Mouse (Mus musculus) lung, embryonic 15.5 days (tissue): Measurements from ENCODE around the gene Vcl. TPM values are rescaled to one million over a fixed set of nuclear protein-coding genes. Genes with fewer than 3 reads are reported as not detected.

Source experiments
- ATAC-seq: fragments of 200-750 bp; cut with Nextera tagmentation; 2 replicates; pipeline ENCODE4 v1.8.0; 2017; ENCODE audit warnings: moderate number of reproducible peaks, borderline replicate concordance; ENCODE audit not compliant: low FRiP score, low TSS enrichment; ENCODE audit errors: extremely low read depth
- H3K27ac ChIP-seq: fragments of 300-500 bp; sonication (generic); 2 replicates; pipeline ENCODE4 v1.5.1; 2015; ENCODE audit warnings: moderate library complexity, mild to moderate bottlenecking, inconsistent platforms
- H3K27me3 ChIP-seq: fragments of 300-500 bp; sonication (generic); 2 replicates; pipeline ENCODE4 v1.6.1; 2015; ENCODE audit warnings: inconsistent platforms
- H3K36me3 ChIP-seq: fragments of 300-500 bp; sonication (generic); 2 replicates; pipeline ENCODE4 v1.6.1; 2015; ENCODE audit warnings: inconsistent platforms
- H3K4me1 ChIP-seq: fragments of 300-500 bp; sonication (generic); 2 replicates; pipeline ENCODE4 v1.6.1; 2015; ENCODE audit warnings: inconsistent platforms
- H3K4me2 ChIP-seq: fragments of 300-500 bp; sonication (generic); 2 replicates; pipeline ENCODE4 v1.6.1; 2015; ENCODE audit warnings: inconsistent platforms, mild to moderate bottlenecking, moderate library complexity
- H3K4me3 ChIP-seq: fragments of 300-500 bp; sonication (generic); 2 replicates; pipeline ENCODE4 v1.5.1; 2015; ENCODE audit warnings: mild to moderate bottlenecking, inconsistent platforms
- H3K9ac ChIP-seq: fragments of 300-500 bp; sonication (generic); 2 replicates; pipeline ENCODE4 v1.6.1; 2015; ENCODE audit warnings: inconsistent platforms
- H3K9me3 ChIP-seq: fragments of 300-500 bp; sonication (generic); 2 replicates; pipeline ENCODE4 v1.6.1; 2016; ENCODE audit warnings: inconsistent platforms
- WGBS: fragments of 180-500 bp; shearing (Covaris S2); methylation state at CpG from one replicate; pipeline ENCODE4 v1.1.7; 2015; 5-methylcytosine and 5-hydroxymethylcytosine counted together
- polyA plus RNA-seq: library from polyadenylated mRNA; unstranded; fragments of >200 nt; fragmentation: Nextera tagmentation; extraction: Ambion mirVana; gene quantifications from 2 replicates; pipeline ENCODE4 v1.2.1, GENCODE M21; 2015

Vcl gene
- polyA plus RNA-seq, 1 experiment from 2014 or later = 62.7 TPM

DNA sequence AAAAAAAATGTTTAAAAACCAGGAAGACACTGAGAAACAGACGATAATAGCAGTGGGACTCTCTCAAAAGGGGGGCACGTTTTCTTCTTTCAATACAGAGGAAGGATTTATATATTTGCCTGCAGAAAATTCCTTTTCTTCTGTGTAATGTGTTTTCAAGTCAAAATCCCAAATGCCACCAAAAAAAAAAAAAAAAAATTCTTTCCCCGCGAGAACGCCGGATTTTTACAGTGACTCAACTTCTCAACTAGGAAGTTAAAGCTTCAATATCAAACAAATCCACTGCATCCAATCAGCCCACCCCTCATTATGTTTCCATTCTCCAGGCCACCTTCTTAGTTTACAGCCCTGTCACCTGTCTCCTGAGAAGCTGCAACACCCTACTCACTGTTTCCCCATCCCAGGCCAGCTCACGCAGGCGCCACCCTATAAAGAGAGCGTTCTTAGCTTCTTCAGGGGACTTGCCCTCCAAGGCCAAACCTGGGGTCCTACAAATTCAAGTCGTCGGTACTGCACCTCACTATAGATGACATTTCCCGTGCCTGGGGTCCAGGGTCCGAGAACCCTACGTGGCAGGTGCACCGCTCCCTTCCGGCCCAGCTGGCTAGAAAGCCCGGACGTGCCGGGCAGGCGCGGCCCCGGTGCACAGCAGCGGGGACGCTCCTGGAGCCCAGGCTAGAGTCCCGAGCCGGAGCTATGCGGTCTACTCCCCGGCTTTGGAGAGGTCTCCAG, 122.3 kb downstream of the Vcl start:
- Histone ChIP-seq H3K4me1 (peaks cover 19% of the 10 kb centered on the region), H3K9ac (peak overlapping the region; percentile 68), H3K27me3 (no peaks in the 10 kb centered on the region), H3K9me3 (no peaks in the 10 kb centered on the region), H3K4me3 (peak overlapping the region; percentile 80), H3K4me2 (peak overlapping the region; percentile 70), H3K36me3 (no peaks in the 10 kb centered on the region), H3K27ac (peak overlapping the region; percentile 86)
- no peak for ATAC-seq
- WGBS = 6% methylated on average over 28 of the region's 28 CpGs

DNA sequence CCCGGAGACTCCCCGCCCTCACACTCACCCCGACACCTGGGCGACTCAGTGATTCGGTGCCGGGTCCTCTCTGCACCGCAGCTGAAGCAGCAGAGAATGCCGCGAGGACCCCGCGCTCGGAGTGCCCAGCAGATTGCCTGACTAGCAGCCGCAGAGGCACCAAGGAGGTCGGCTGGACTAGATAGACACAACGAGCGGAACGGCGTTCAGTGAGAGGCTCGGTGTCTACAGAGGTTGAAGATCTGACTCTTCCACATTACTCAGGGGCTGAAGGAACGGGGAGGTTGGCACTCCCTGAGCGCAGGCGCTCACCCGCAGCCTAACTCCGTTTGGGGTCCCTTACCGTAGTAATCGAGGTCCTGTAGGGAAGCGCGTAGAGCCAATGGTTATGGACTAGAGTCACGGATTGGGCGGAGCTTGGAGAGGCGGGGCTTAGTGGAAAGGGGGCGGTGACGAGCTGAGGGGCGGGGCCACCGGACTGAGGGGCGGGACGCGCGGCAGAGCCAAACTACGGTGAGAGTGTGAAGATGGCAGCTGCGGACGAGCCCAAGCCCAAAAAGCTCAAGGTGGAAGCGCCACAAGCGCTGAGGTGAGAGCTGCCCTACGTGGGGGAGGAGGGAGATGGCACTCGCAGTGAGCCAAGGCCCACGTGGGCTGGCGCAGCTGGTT, 123.0 kb downstream of the Vcl start, which contains the start of the genes Ap3m1 and Adk:
Ap3m1 (minus strand) TSS at position 397 of the 669 bp plus-strand sequence.
Adk (plus strand) TSS at position 463 of the 669 bp plus-strand sequence.
- peak within 1 kb of the TSS; percentile 86 for H3K27ac ChIP-seq
- WGBS = under 1% methylated on average over 48 of the region's 48 CpGs

DNA sequence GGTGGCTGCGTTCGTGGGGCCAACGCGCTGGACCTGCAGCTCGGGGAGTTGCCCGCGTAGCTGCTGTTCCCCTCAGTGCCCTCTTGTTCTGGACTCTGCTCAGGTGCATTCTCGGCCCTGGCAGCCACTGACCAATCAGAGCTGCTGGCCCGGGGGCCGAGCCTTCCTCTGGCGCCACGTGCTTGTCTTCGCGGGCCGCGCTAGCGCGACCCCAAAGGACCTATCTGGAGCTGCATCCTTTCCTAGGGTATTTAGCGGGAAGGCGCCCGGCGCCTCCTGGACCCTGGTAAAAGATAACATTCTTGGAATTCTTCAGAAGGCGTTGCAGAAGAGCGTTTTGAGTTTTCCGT, 123.6 kb downstream of the Vcl start:
- peak overlapping the region; percentile 86 for H3K27ac ChIP-seq
- H3K36me3 ChIP-seq = no peaks in the 10 kb centered on the region
- H3K4me3 ChIP-seq = peak overlapping the region; percentile 80
- ATAC-seq = peak; percentile 83
- under 1% methylated on average over 25 of the region's 25 CpGs for WGBS
- peak overlapping the region; percentile 70 for H3K4me2 ChIP-seq
- peak overlapping the region; percentile 55 for H3K9ac ChIP-seq
- H3K27me3 ChIP-seq = no peaks in the 10 kb centered on the region
- no peaks in the 10 kb centered on the region for H3K9me3 ChIP-seq
- H3K4me1 ChIP-seq = peaks cover 19% of the 10 kb centered on the region

More for the DNA sequence above, 123.0 kb downstream of the Vcl start, which contains the start of the genes Ap3m1 and Adk:
- H3K4me2 ChIP-seq = peak within 1 kb of the TSS; percentile 70
- no peaks in the 10 kb centered on the region for H3K36me3 ChIP-seq
- peak; percentile 97 for ATAC-seq
- peak within 1 kb of the TSS; percentile 68 for H3K9ac ChIP-seq
- no peaks in the 10 kb centered on the region for H3K27me3 ChIP-seq
- H3K9me3 ChIP-seq = no peaks in the 10 kb centered on the region
- peak within 1 kb of the TSS; percentile 80 for H3K4me3 ChIP-seq
- H3K4me1 ChIP-seq = peaks cover 19% of the 10 kb centered on the region

DNA sequence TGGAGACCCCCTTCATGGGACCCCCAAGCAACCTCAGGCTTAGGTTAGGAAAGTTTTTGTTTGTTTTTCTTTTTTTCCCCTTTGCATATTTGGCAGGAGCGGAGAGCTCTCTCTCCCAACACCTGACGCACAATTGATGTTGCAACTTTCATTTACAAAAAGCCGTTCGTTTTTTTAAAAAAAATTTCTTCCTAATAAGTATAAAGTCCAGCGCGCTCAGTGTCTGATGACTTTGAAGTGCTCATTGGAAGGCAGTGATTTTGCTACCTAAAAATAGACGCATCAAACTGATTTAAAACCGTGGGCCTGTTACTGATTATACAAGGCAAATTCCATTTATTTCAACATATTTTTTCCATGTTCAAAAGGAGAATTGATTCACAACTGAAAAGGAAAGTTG, 124.0 kb downstream of the Vcl start:
- no peak for ATAC-seq
- H3K4me2 ChIP-seq = peak overlapping the region; percentile 70
- no peaks in the 10 kb centered on the region for H3K9me3 ChIP-seq
- H3K27me3 ChIP-seq = no peaks in the 10 kb centered on the region
- no peaks in the 10 kb centered on the region for H3K36me3 ChIP-seq
- H3K4me3 ChIP-seq = peak overlapping the region; percentile 80
- H3K4me1 ChIP-seq = peaks cover 19% of the 10 kb centered on the region
- H3K9ac ChIP-seq = peak overlapping the region; percentile 55
- 3% methylated on average over 8 of the region's 8 CpGs for WGBS
- H3K27ac ChIP-seq = peak overlapping the region; percentile 86

DNA sequence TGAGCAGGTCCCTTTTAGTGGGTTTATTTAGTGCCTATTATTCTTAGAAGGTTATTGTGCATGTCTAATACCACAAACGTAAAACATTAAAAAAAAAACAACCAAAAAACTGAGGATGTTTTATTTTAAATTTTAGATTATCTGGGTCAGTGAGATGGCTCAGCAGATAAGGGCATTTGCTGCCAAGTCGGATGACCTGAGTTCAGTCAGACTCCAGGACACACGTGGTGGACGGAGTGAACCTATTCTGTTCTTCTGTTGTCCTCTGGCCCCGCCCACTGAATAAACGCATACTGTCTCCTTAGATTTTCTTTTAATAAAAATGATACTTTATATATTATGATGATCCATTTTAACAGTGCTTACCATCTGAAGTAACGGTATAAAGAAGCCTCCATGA, 124.4 kb downstream of the Vcl start:
- peak overlapping the region; percentile 70 for H3K4me2 ChIP-seq
- no peak for ATAC-seq
- H3K27me3 ChIP-seq = no peaks in the 10 kb centered on the region
- no peaks in the 10 kb centered on the region for H3K9me3 ChIP-seq
- no peak overlapping the region for H3K27ac ChIP-seq
- H3K4me3 ChIP-seq = peak overlapping the region; percentile 80
- 37% methylated on average over 7 of the region's 7 CpGs for WGBS
- no peaks in the 10 kb centered on the region for H3K36me3 ChIP-seq
- H3K4me1 ChIP-seq = peaks cover 19% of the 10 kb centered on the region
- no peak overlapping the region; the same call in 1 of the 2 replicates for H3K9ac ChIP-seq

DNA sequence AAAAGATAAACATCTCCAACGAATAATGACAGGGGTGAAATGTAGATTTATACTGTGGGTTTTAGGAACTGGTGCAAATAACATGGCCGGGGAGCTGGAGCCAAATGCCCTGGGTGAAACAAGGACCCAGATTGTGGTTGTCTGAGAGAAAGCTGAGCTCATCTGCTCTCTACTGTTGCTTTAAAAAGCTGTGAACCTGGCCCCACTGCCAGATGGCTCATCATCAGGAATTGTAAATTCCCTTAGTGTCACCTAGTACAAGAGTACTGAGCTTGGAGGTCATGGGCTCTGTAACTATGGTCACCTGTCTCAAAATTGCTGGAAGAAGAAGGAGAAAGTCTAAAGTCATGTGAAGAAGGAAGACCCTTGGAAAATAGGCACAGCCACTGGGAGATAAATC, 129.8 kb downstream of the Vcl start:
- Histone ChIP-seq H3K4me1 (peaks cover 6% of the 10 kb centered on the region), H3K36me3 (no peaks in the 10 kb centered on the region), H3K4me2 (no peak overlapping the region), H3K4me3 (no peak overlapping the region), H3K9ac (no peak overlapping the region), H3K27ac (no peak overlapping the region), H3K9me3 (no peaks in the 10 kb centered on the region), H3K27me3 (no peaks in the 10 kb centered on the region)
- no peak for ATAC-seq
- WGBS = 75% methylated on average over 2 of the region's 2 CpGs

DNA sequence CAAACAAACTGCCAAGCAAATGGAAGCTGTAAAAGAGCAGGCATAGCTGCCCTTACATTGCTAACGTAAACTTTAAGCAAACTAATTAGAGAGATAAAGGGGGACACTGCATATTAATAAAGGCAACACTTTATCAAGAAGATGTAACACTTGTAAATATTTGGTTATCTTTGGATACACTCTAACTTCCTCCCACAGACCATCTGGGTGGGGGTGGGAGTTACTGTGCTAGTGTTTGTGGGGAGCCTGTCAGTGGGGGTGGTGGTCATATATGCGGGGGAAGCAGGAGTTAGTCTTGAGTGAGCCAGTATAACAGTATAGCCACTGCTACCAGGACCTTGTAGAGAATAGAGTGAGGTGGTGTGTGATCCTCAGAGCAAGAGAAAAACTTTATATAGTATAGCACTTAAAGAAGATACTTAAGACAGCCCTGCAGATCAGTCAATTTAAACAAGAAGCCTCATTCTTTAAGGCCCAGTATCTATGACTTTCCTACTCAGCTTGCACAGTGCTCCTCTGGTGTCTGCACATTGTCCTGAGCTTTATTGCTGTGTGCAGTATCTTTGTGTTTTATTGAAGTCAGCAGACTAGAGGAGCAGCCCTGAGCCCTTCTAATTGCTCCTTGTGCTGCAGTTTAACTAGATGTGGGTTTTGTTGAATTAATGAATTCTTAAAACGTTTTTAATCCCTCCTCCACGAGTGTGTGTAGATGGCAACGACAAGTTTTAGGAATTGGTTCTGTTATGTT, 133.7 kb downstream of the Vcl start:
- Histone ChIP-seq H3K9me3 (no peaks in the 10 kb centered on the region), H3K27me3 (no peaks in the 10 kb centered on the region), H3K4me2 (no peak overlapping the region), H3K9ac (no peak overlapping the region), H3K36me3 (no peaks in the 10 kb centered on the region), H3K4me3 (no peak overlapping the region), H3K27ac (peak overlapping the region; percentile 20; the same call in 1 of the 2 replicates), H3K4me1 (peaks cover 24% of the 10 kb centered on the region)
- ATAC-seq = no peak; the same call in 1 of the 2 replicates
- WGBS = 32% methylated on average over 5 of the region's 5 CpGs

DNA sequence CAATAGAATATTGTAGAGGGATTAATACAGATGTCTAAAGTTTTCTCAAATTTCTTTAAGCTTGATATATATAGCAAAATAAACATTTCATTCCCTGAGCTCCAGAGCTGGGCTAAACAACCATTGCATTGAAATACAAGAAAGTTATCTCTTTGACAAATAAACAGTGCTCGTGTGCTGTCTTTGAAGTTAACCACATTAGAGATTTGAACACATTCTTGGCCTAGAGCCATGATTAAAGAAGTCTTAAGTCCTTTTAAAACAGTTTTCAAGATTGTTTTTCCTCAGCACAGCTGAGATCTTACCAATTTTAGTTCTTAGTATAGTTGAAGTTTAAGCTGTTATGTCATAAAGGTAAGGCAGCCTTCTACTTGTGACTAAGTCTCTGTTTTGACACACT, 135.1 kb downstream of the Vcl start:
- no peak overlapping the region for H3K9ac ChIP-seq
- ATAC-seq = no peak
- no peaks in the 10 kb centered on the region for H3K9me3 ChIP-seq
- peaks cover 24% of the 10 kb centered on the region for H3K4me1 ChIP-seq
- no peaks in the 10 kb centered on the region for H3K27me3 ChIP-seq
- H3K4me3 ChIP-seq = no peak overlapping the region
- H3K27ac ChIP-seq = peak overlapping the region; percentile 23; the same call in 1 of the 2 replicates
- H3K4me2 ChIP-seq = no peak overlapping the region
- no peaks in the 10 kb centered on the region for H3K36me3 ChIP-seq
- WGBS = 13% methylated on average over 1 of the region's 1 CpGs

DNA sequence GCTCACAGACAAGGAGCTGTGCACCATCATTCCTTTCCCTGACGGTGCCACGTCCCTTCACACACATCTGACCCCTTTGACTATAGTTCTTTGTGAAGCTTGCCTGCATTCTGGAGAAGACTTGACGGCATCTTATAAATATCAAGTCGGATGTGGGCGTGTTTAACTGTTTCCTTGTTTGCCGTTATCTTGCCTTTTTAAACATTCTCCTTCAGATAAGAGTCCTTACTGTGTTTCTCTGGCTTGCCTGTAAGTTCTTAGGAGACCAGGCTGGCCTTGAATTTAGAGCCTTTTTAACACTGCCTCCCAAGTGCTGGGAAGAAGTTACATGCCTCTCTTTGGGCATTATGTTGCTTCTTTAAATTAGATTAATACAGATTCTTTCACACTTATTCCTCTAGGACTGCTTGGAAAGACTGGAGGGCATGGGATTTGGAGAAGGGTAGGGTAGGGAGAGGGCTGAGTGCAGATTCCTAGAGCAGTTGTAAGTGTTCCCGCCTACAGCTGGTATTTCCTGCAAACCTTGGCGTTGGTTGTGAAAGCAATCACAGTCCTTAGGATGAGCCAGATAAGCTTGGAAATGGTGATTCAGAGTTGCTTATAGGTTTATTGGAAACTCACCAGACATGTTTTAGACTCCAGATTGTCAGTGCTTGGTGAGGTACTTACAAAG, 136.4 kb downstream of the Vcl start:
- Histone ChIP-seq H3K4me2 (peak overlapping the region; percentile 8; the same call in 1 of the 2 replicates), H3K9ac (no peak overlapping the region), H3K9me3 (no peaks in the 10 kb centered on the region), H3K27me3 (no peaks in the 10 kb centered on the region), H3K4me3 (no peak overlapping the region), H3K36me3 (no peaks in the 10 kb centered on the region), H3K4me1 (peaks cover 24% of the 10 kb centered on the region), H3K27ac (peak overlapping the region; percentile 77)
- peak; percentile 59; the same call in 1 of the 2 replicates for ATAC-seq
- WGBS = 13% methylated on average over 8 of the region's 8 CpGs

DNA sequence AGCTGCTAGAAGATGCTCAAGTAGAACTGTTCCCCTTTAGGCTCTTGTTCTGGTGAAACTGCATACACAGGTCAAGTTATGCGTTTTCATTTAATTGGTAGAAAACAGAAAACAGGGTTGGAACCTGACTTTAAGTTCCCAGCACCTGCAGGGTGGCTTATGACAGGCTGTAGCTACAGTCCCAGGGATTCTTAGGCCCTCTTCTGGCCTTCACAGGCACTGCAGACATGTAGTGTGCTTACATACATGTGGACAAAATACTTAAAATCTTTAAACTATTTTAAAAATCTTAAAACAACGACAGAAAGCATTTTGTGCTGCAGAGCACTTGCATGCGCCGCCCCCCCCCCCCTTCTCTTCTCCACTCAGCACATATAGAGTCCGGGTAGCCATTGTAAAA, 140.4 kb downstream of the Vcl start:
- no peak overlapping the region for H3K4me2 ChIP-seq
- 76% methylated on average over 5 of the region's 5 CpGs for WGBS
- no peak overlapping the region for H3K9ac ChIP-seq
- H3K4me1 ChIP-seq = peaks cover 24% of the 10 kb centered on the region
- no peak for ATAC-seq
- H3K4me3 ChIP-seq = no peak overlapping the region
- H3K36me3 ChIP-seq = no peaks in the 10 kb centered on the region
- H3K27me3 ChIP-seq = no peaks in the 10 kb centered on the region
- no peaks in the 10 kb centered on the region for H3K9me3 ChIP-seq
- no peak overlapping the region for H3K27ac ChIP-seq

DNA sequence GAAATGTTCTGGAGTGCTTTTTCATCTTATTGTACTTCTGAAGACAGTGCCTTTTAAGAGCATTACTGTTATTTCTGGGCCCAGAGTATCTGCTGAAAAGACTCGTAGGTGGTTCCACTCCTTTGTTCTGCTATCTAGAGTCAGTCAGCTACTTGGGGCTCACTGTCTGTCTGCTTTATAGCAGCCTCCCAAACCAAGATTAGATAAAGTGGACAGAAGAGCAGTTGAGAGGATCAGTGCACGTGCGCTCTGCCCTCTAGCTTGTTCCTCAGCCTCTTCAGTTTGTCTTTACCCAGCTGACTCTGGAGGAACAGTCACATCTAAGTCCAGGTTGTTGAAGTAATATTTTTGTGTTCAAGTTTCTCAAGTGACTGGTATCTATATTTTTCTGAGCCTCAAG, 144.8 kb downstream of the Vcl start:
- no peaks in the 10 kb centered on the region for H3K36me3 ChIP-seq
- peaks cover 32% of the 10 kb centered on the region for H3K4me1 ChIP-seq
- no peak for ATAC-seq
- WGBS = 52% methylated on average over 3 of the region's 3 CpGs
- no peak overlapping the region for H3K4me2 ChIP-seq
- 0 out of 2 replicates have a peak overlapping the region, but pooled peaks have one; percentile 13 for H3K27ac ChIP-seq
- H3K9ac ChIP-seq = no peak overlapping the region
- H3K9me3 ChIP-seq = no peaks in the 10 kb centered on the region
- no peak overlapping the region for H3K4me3 ChIP-seq
- H3K27me3 ChIP-seq = no peaks in the 10 kb centered on the region
